Mouse (Mus musculus): ENCODE data around the gene Ccdc90b.

- no peak for TF ChIP-seq CTCF (IDR thresholded peaks at IDR 0.05; ENCODE audit: low read depth)
- no peak for TF ChIP-seq EP300 (IDR thresholded peaks at IDR 0.05; ENCODE audit: low read depth)
These were observed 14.2 kb upstream of the Ccdc90b start for GRCm38 (mm10) chr7:92546763-92547162.

All from liver, embryonic 14.5 days (tissue).